ENCODE assay signal across 10 mouse cellular contexts in genomic region chr1:152687733-152688181, GRCm38 (mm10).
A peak's percentile ranks its signal among the peaks of the same experiment; 100 is the strongest.
DNase-seq lines count a peak whose midpoint lies in the region; ATAC-seq and TF ChIP-seq lines count a peak whose summit lies in the region.
"Had no signal": no experiment of that assay in that cellular context is flagged by ENCODE, and none has a peak within 500 bp of the region (broad histone marks: within the 10 kb centered on the region; RNA-seq: fewer than 3 reads in every experiment).

No protein-coding gene starts in this region.

- ATAC-seq in heart, embryonic 16.5 days (replicated peaks; ENCODE audit: extremely low read depth, insufficient read depth, low FRiP score), result no peak
- no peak for ATAC-seq in embryonic facial prominence, embryonic 13.5 days (ENCODE audit: insufficient number of reproducible peaks, insufficient read depth, low FRiP score, low TSS enrichment, low read depth)
- peak; percentile 73 for ATAC-seq in kidney, embryonic 15.5 days (replicated peaks; ENCODE audit: low FRiP score)
- no peak for ATAC-seq in midbrain, postnatal 0 days (ENCODE audit: low FRiP score)

- peak overlapping the region; percentile 38 for H3K9ac ChIP-seq in heart, embryonic 16.5 days (ENCODE audit: low read length)
- 0 out of 2 replicates have a peak overlapping the region, but pooled peaks have one; percentile 22 for H3K9ac ChIP-seq in embryonic facial prominence, embryonic 13.5 days
- no peak overlapping the region for H3K9ac ChIP-seq in kidney, embryonic 15.5 days
- H3K9ac ChIP-seq in midbrain, postnatal 0 days (replicated peaks; ENCODE audit: low read length, poor library complexity, severe bottlenecking), result no peak overlapping the region

- H3K9me3 ChIP-seq in heart, embryonic 16.5 days (replicated peaks; ENCODE audit: control insufficient read depth, low read length), result no peaks in the 10 kb centered on the region
- no peaks in the 10 kb centered on the region for H3K9me3 ChIP-seq in embryonic facial prominence, embryonic 13.5 days
- H3K9me3 ChIP-seq in kidney, embryonic 15.5 days (replicated peaks), result no peaks in the 10 kb centered on the region
- H3K9me3 ChIP-seq in midbrain, postnatal 0 days (ENCODE audit: low read length), result no peaks in the 10 kb centered on the region

- no peaks in the 10 kb centered on the region for H3K27me3 ChIP-seq in heart, embryonic 16.5 days (ENCODE audit: control insufficient read depth, insufficient read depth, low read length)
- H3K27me3 ChIP-seq in embryonic facial prominence, embryonic 13.5 days, result no peaks in the 10 kb centered on the region
- H3K27me3 ChIP-seq in kidney, embryonic 15.5 days, result no peaks in the 10 kb centered on the region
- H3K27me3 ChIP-seq in midbrain, postnatal 0 days (ENCODE audit: insufficient read depth, low read length), result no peaks in the 10 kb centered on the region

- H3K36me3 ChIP-seq in heart, embryonic 16.5 days (ENCODE audit: control insufficient read depth, insufficient read depth), result no peaks in the 10 kb centered on the region
- H3K36me3 ChIP-seq in embryonic facial prominence, embryonic 13.5 days, result no peaks in the 10 kb centered on the region
- H3K36me3 ChIP-seq in kidney, embryonic 15.5 days, result no peaks in the 10 kb centered on the region
- H3K36me3 ChIP-seq in midbrain, postnatal 0 days (ENCODE audit: insufficient read depth, low read length), result no peaks in the 10 kb centered on the region

- H3K4me3 ChIP-seq in heart, embryonic 16.5 days (ENCODE audit: low read length), result no peak overlapping the region
- no peak overlapping the region for H3K4me3 ChIP-seq in embryonic facial prominence, embryonic 13.5 days
- H3K4me3 ChIP-seq in kidney, embryonic 15.5 days (replicated peaks), result no peak overlapping the region
- no peak overlapping the region for H3K4me3 ChIP-seq in midbrain, postnatal 0 days (ENCODE audit: low read depth, low read length)

- no peak for TF ChIP-seq CTCF in midbrain, postnatal 0 days (IDR thresholded peaks at IDR 0.05)

- WGBS in heart, embryonic 16.5 days, result 18% methylated on average over 8 of the region's 8 CpGs
- 19% methylated on average over 8 of the region's 8 CpGs for WGBS in embryonic facial prominence, embryonic 13.5 days
- WGBS in kidney, embryonic 15.5 days, result 16% methylated on average over 8 of the region's 8 CpGs
- WGBS in midbrain, postnatal 0 days, result 34% methylated on average over 8 of the region's 8 CpGs

- H3K4me2 ChIP-seq in heart, embryonic 16.5 days (ENCODE audit: low read depth, low read length), result no peak overlapping the region
- H3K4me2 ChIP-seq in embryonic facial prominence, embryonic 13.5 days, result peak overlapping the region; percentile 21; the same call in 1 of the 2 replicates
- H3K4me2 ChIP-seq in kidney, embryonic 15.5 days, result peak overlapping the region; percentile 24; the same call in 1 of the 2 replicates
- H3K4me2 ChIP-seq in midbrain, postnatal 0 days (ENCODE audit: low read depth, low read length, poor library complexity, severe bottlenecking), result no peak overlapping the region

- DNase-seq in heart, postnatal 36 days, result no peak
- DNase-seq in midbrain, postnatal 0 days (ENCODE audit: low spot score), result peak; percentile 22
- no peak for DNase-seq in left cerebral cortex, postnatal 36 days (ENCODE audit: low spot score in 2 of 2)
- DNase-seq in frontal cortex, adult 2 months (ENCODE audit: extremely low spot score in 1 of 2, low spot score in 1 of 2), result no peak
- no peak for DNase-seq in retina, embryonic 14.5 days (ENCODE audit: low spot score)
- DNase-seq: cerebellum, adult 18-20 months; right cerebral cortex, postnatal 25 days had no signal

- intact Hi-C loops in heart, postnatal 36 days (cut with DNase I), result no loop called here
- intact Hi-C loops in left cerebral cortex, postnatal 36 days (cut with DNase I), result no loop called here

- H3K27ac ChIP-seq in heart, embryonic 16.5 days (ENCODE audit: low read length), result peak overlapping the region; percentile 78
- H3K27ac ChIP-seq in embryonic facial prominence, embryonic 13.5 days, result peak overlapping the region; percentile 65
- H3K27ac ChIP-seq in kidney, embryonic 15.5 days, result peak overlapping the region; percentile 82
- H3K27ac ChIP-seq in midbrain, postnatal 0 days (ENCODE audit: low read depth, low read length), result no peak overlapping the region

- H3K4me1 ChIP-seq in heart, embryonic 16.5 days (ENCODE audit: control insufficient read depth, insufficient read depth, low read length), result peaks cover 68% of the 10 kb centered on the region
- H3K4me1 ChIP-seq in embryonic facial prominence, embryonic 13.5 days, result peaks cover 25% of the 10 kb centered on the region
- H3K4me1 ChIP-seq in kidney, embryonic 15.5 days, result peaks cover 50% of the 10 kb centered on the region
- H3K4me1 ChIP-seq in midbrain, postnatal 0 days (ENCODE audit: insufficient read depth, low read length), result no peaks in the 10 kb centered on the region

Comparison
In these comparisons a context has a peak if more than half of its experiments do, and no peak if none do; other contexts are left out.
1. H3K4me2 ChIP-seq: peak in embryonic facial prominence, embryonic 13.5 days (single experiment) and kidney, embryonic 15.5 days (single experiment); none in heart, embryonic 16.5 days (single experiment) and midbrain, postnatal 0 days (single experiment).
2. H3K9ac ChIP-seq: peak in heart, embryonic 16.5 days (single experiment) and embryonic facial prominence, embryonic 13.5 days (single experiment); none in kidney, embryonic 15.5 days (single experiment) and midbrain, postnatal 0 days (single experiment).